Mouse (Mus musculus) MEL (cell line): ENCODE measurements around the gene 4930535I16Rik.

Experiments
- EP300 ChIP-seq, 2 experiments: IDR thresholded peaks; 2 replicates each; pipeline ENCODE4 v1.6.1; 2011; ENCODE audit warnings: improper control_type of control experiment in 2 of 2, low read length in 2 of 2, low read depth in 1 of 2, mild to moderate bottlenecking in 1 of 2
- GATA1 ChIP-seq: IDR thresholded peaks from 2 replicates; pipeline ENCODE4 v1.6.1; 2011; ENCODE audit warnings: low read depth, low read length, improper control_type of control experiment
- MAFK ChIP-seq: IDR thresholded peaks from 2 replicates; pipeline ENCODE4 v1.6.1; 2011; ENCODE audit warnings: low read depth, mild to moderate bottlenecking, low read length, improper control_type of control experiment, borderline replicate concordance
- ZC3H11A ChIP-seq: IDR thresholded peaks from 2 replicates; pipeline ENCODE4 v1.6.1; 2012; ENCODE audit warnings: low read depth, mild to moderate bottlenecking, inconsistent platforms, low read length, improper control_type of control experiment

DNA sequence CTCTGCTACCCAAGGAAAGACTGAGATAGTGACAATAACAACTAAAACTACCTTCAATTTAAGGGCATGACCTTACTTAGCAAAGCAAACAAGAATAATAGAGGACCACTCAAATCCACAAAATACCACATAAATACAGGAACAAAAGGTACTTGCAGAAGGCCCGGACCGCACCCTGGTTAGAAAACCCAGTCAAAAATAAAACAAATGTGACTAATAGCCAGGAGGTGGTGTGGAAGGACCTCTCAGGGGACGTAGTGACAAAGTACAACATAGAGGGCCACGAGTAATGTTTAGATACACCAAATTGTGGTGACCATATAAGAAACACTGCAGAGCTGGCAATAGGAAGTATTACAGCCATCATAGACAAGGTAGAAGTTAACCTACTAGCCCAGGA lies 23.5 kb downstream of the 4930535I16Rik start:
- TF ChIP-seq ZC3H11A (no peak), GATA1 (no peak), MAFK (no peak), EP300 (IDR thresholded peaks at IDR 0.05; ENCODE audit: low read depth in 1 of 2, low read length in 2 of 2) (no peak)
